Mouse (Mus musculus) liver, adult 2 months (tissue): ENCODE results near the gene Agap1. TPM values are rescaled to one million over a fixed set of nuclear protein-coding genes. Genes with fewer than 3 reads are reported as not detected.

Experiments
- DNase-seq: peaks from one replicate; pipeline ENCODE4 v3.0.0-alpha.2; 2011; ENCODE audit warnings: low read depth, low spot score; ENCODE audit errors: extremely low read depth
- H3K27ac ChIP-seq: fragments of 200-500 bp; replicated peaks from 2 replicates; pipeline ENCODE4 v1.5.1; 2012; ENCODE audit warnings: low read depth, mild to moderate bottlenecking, control low read depth, inconsistent platforms, low read length; ENCODE audit not compliant: insufficient read depth
- H3K27me3 ChIP-seq: fragments of 200-500 bp; 2 replicates; pipeline ENCODE4 v1.6.1; 2012; ENCODE audit warnings: mild to moderate bottlenecking, moderate library complexity, low read length, inconsistent platforms; ENCODE audit not compliant: control insufficient read depth, insufficient read depth
- H3K36me3 ChIP-seq: fragments of 200-500 bp; 2 replicates; pipeline ENCODE4 v1.6.1; 2012; ENCODE audit warnings: low read length, inconsistent platforms; ENCODE audit not compliant: control insufficient read depth, insufficient read depth
- H3K4me1 ChIP-seq: fragments of 200-500 bp; 2 replicates; pipeline ENCODE4 v1.6.1; 2011; ENCODE audit warnings: low read length; ENCODE audit not compliant: control insufficient read depth, insufficient read depth
- H3K4me3 ChIP-seq: fragments of 200-500 bp; 2 replicates; pipeline ENCODE4 v1.5.1; 2011; ENCODE audit warnings: low read depth, mild to moderate bottlenecking, control low read depth, low read length, moderate library complexity; ENCODE audit not compliant: insufficient read depth
- H3K79me2 ChIP-seq: fragments of 200-500 bp; 2 replicates; pipeline ENCODE4 v1.6.1; 2012; ENCODE audit warnings: inconsistent platforms, mild to moderate bottlenecking, low read length, moderate library complexity; ENCODE audit not compliant: control insufficient read depth, insufficient read depth
- H3K9ac ChIP-seq: fragments of 200-500 bp; 2 replicates; pipeline ENCODE4 v1.6.1; 2012; ENCODE audit warnings: low read depth, mild to moderate bottlenecking, control low read depth, inconsistent platforms, low read length
- CTCF ChIP-seq: fragments of 200-500 bp; IDR thresholded peaks from 2 replicates; pipeline ENCODE4 v1.5.1; 2011; ENCODE audit warnings: low read depth, low read length, control low read depth
- POLR2A ChIP-seq: fragments of 200-500 bp; IDR thresholded peaks from 2 replicates; pipeline ENCODE4 v1.6.1; 2011; ENCODE audit warnings: low read length, control low read depth; ENCODE audit not compliant: insufficient read depth; ENCODE audit errors: extremely low read depth
- WGBS: fragments of 180-500 bp; shearing (Covaris S2); methylation state at CpG from one replicate; pipeline ENCODE4 v1.1.7; 2018; 5-methylcytosine and 5-hydroxymethylcytosine counted together
- polyA plus RNA-seq: library from polyadenylated mRNA; depleted of rRNA; stranded (reverse); fragments of >200 nt; gene quantifications from 2 replicates; pipeline ENCODE4 v1.2.3, GENCODE M21; 2012
- total RNA-seq: library from RNA; depleted of rRNA; stranded (reverse); fragments of >200 nt; gene quantifications from 2 replicates; pipeline ENCODE4 v1.2.3, GENCODE M21; 2014

Agap1 gene
- total and polyA plus RNA-seq, 2 experiments = 3.4 to 3.5 TPM

- WGBS = 6% methylated on average over 29 of the region's 29 CpGs
- H3K27me3 ChIP-seq = peaks cover 40% of the 10 kb centered on the region
- no peaks in the 10 kb centered on the region for H3K79me2 ChIP-seq
- H3K9ac ChIP-seq = no peak overlapping the region
- no peak for DNase-seq
- no peak overlapping the region for H3K4me3 ChIP-seq
- H3K27ac ChIP-seq = no peak overlapping the region
- H3K4me1 ChIP-seq = no peaks in the 10 kb centered on the region
- H3K36me3 ChIP-seq = no peaks in the 10 kb centered on the region
- TF ChIP-seq POLR2A (no peak), CTCF (no peak)
Measured at GRCm38 (mm10) chr1:89935493-89936348, 481.1 kb downstream of the Agap1 start.

- H3K9ac ChIP-seq = no peak overlapping the region
- no peaks in the 10 kb centered on the region for H3K79me2 ChIP-seq
- H3K27ac ChIP-seq = no peak overlapping the region
- WGBS = 37% methylated on average over 16 of the region's 16 CpGs
- H3K36me3 ChIP-seq = no peaks in the 10 kb centered on the region
- H3K4me3 ChIP-seq = no peak overlapping the region
- no peak for DNase-seq
- 0 out of 2 replicates have a peak, but pooled peaks cover 1% of the 10 kb centered on the region for H3K4me1 ChIP-seq
- H3K27me3 ChIP-seq = peaks cover 34% of the 10 kb centered on the region; the same call in 1 of the 2 replicates
- TF ChIP-seq CTCF (peak; percentile 50; the same call in 1 of the 2 replicates), POLR2A (no peak)
Measured at GRCm38 (mm10) chr1:89938884-89939595, 484.4 kb downstream of the Agap1 start.

GRCm38 (mm10) chr1:89939596-89939960, 485.0 kb downstream of the Agap1 start:
- no peaks in the 10 kb centered on the region for H3K79me2 ChIP-seq
- no peak overlapping the region for H3K27ac ChIP-seq
- no peak overlapping the region for H3K4me3 ChIP-seq
- H3K27me3 ChIP-seq = peaks cover 31% of the 10 kb centered on the region; the same call in 1 of the 2 replicates
- H3K36me3 ChIP-seq = no peaks in the 10 kb centered on the region
- 32% methylated on average over 16 of the region's 16 CpGs for WGBS
- TF ChIP-seq POLR2A (no peak), CTCF (no peak)
- no peak for DNase-seq
- H3K4me1 ChIP-seq = 0 out of 2 replicates have a peak, but pooled peaks cover 1% of the 10 kb centered on the region
- H3K9ac ChIP-seq = no peak overlapping the region

GRCm38 (mm10) chr1:89939981-89940726, 485.5 kb downstream of the Agap1 start:
- TF ChIP-seq POLR2A (no peak), CTCF (peak; percentile 79)
- H3K27me3 ChIP-seq = peaks cover 31% of the 10 kb centered on the region; the same call in 1 of the 2 replicates
- H3K4me3 ChIP-seq = no peak overlapping the region

GRCm38 (mm10) chr1:89940961-89941524, 486.4 kb downstream of the Agap1 start:
- Histone ChIP-seq H3K79me2 (no peaks in the 10 kb centered on the region), H3K36me3 (no peaks in the 10 kb centered on the region), H3K27me3 (peaks cover 27% of the 10 kb centered on the region; the same call in 1 of the 2 replicates), H3K4me3 (no peak overlapping the region), H3K27ac (no peak overlapping the region), H3K4me1 (0 out of 2 replicates have a peak, but pooled peaks cover 1% of the 10 kb centered on the region), H3K9ac (no peak overlapping the region)
- DNase-seq = no peak
- 28% methylated on average over 15 of the region's 15 CpGs for WGBS
- TF ChIP-seq CTCF = no peak
- TF ChIP-seq POLR2A = no peak

More at GRCm38 (mm10) chr1:89939981-89940726, 485.5 kb downstream of the Agap1 start:
- Histone ChIP-seq H3K4me1 (0 out of 2 replicates have a peak, but pooled peaks cover 1% of the 10 kb centered on the region), H3K79me2 (no peaks in the 10 kb centered on the region), H3K9ac (no peak overlapping the region), H3K27ac (no peak overlapping the region), H3K36me3 (no peaks in the 10 kb centered on the region)
- DNase-seq = peak; percentile 38
- WGBS = 7% methylated on average over 34 of the region's 34 CpGs
